Mouse (Mus musculus): ENCODE results near the gene 4933434E20Rik. TPM values are rescaled to one million over a fixed set of nuclear protein-coding genes. Genes with fewer than 3 reads are reported as not detected.

The 4933434E20Rik gene
- polyA plus RNA-seq, 1 experiment from 2014 or later = 235 TPM

DNA sequence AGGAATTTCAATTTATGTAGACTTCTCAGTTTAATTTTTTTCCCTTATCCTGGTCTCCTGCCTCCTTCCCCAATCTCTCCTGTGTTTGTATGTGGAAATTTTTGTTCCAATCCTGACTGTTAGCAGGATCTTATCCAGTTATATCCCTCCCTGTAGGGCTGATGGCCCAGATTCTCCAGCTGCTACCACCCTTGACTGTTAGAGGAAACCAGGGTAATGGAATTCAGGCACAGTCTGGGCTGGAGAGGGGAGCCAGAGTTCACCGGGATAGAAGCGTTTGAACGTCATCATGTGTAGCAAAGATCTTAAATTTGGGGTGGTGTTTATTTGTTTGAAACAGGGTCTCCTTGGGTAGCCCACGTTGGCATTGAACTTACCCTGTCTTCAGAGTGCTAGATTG, 33.4 kb downstream of the 4933434E20Rik start:
- Histone ChIP-seq H3K36me3 (peaks cover 65% of the 10 kb centered on the region), H3K9me3 (replicated peaks) (no peaks in the 10 kb centered on the region), H3K27ac (replicated peaks) (no peak overlapping the region), H3K4me1 (peaks cover 47% of the 10 kb centered on the region), H3K27me3 (ENCODE audit: low read depth, poor library complexity, severe bottlenecking) (no peaks in the 10 kb centered on the region), H3K4me3 (no peak overlapping the region)
- 87% methylated on average over 4 of the region's 4 CpGs for WGBS
- no peak for DNase-seq (ENCODE audit: low spot score)

DNA sequence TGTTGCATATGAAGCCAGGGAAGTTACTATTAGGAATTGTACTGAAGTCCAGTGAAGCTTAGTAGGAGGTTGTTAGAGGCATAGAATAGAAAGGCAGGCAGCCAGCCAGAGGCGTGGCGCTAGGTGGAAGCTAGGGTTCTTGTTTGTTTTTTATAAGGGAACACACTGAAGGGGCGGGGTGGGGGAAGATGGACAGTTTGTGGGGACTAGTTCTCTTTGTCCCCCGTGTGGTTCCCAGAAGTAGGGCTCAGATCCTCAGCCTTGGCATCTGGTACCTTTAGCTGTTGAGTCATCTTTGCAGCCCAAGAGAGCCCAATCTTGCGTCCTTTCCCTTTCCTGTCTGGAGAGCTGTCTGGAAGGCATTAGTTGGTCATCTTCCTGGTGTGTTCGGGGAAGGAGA, 33.8 kb downstream of the 4933434E20Rik start:
- WGBS = 93% methylated on average over 6 of the region's 6 CpGs

DNA sequence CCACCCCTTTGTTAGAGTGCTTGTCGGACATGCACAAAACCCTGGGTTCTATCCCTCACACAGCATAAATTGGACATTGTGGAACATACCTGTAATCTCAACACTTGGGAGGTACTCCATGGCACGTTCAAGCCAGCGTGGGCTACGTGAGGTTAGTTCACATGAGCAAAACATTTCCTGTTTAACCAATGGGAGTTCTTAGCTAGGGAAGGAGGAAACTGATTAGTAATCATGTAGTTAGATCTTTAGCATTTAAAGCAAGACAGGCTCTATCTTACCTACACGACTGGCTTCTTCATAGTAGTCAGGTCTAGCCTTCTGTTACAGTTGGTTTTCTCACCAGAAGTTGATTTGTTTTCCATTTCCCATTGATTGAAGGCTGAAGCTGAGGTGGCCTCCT, 34.6 kb downstream of the 4933434E20Rik start:
- no peak for DNase-seq (ENCODE audit: low spot score)
- Histone ChIP-seq H3K27ac (replicated peaks) (no peak overlapping the region), H3K9me3 (replicated peaks) (no peaks in the 10 kb centered on the region), H3K4me1 (peaks cover 40% of the 10 kb centered on the region), H3K27me3 (ENCODE audit: low read depth, poor library complexity, severe bottlenecking) (no peaks in the 10 kb centered on the region), H3K4me3 (no peak overlapping the region), H3K36me3 (peaks cover 78% of the 10 kb centered on the region)
- WGBS = 93% methylated on average over 5 of the region's 5 CpGs

More for the DNA sequence above, 33.8 kb downstream of the 4933434E20Rik start:
- Histone ChIP-seq H3K27ac (replicated peaks) (no peak overlapping the region), H3K36me3 (peaks cover 70% of the 10 kb centered on the region), H3K4me1 (peaks cover 46% of the 10 kb centered on the region), H3K4me3 (no peak overlapping the region), H3K27me3 (ENCODE audit: low read depth, poor library complexity, severe bottlenecking) (no peaks in the 10 kb centered on the region), H3K9me3 (replicated peaks) (no peaks in the 10 kb centered on the region)
- DNase-seq (ENCODE audit: low spot score) = no peak

DNA sequence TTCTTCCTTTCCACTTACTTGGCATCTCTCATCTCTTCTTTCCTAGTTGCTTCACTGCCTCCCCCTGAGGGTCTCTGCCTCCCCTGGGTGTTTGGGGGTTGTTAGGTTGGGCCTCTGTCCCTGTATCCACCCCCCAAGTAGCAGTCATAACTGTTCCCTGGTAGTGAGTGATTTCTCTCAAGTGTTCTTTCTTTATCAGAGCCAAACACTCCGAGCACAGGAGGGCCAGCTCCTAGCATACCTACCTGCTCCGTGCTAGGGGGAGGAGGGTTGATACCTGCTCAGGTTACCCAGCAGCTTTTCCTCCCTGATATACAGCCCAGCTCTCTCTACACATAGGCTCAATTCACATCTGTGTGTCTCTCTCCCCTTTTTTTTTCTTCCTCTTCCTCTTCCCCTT, 37.2 kb downstream of the 4933434E20Rik start:
- no peaks in the 10 kb centered on the region for H3K27me3 ChIP-seq (ENCODE audit: low read depth, poor library complexity, severe bottlenecking)
- H3K9me3 ChIP-seq (replicated peaks) = no peaks in the 10 kb centered on the region
- H3K4me1 ChIP-seq = peaks cover 14% of the 10 kb centered on the region
- H3K4me3 ChIP-seq = no peak overlapping the region
- DNase-seq (ENCODE audit: low spot score) = no peak
- H3K27ac ChIP-seq (replicated peaks) = no peak overlapping the region
- 95% methylated on average over 2 of the region's 2 CpGs for WGBS
- peaks cover 87% of the 10 kb centered on the region for H3K36me3 ChIP-seq

DNA sequence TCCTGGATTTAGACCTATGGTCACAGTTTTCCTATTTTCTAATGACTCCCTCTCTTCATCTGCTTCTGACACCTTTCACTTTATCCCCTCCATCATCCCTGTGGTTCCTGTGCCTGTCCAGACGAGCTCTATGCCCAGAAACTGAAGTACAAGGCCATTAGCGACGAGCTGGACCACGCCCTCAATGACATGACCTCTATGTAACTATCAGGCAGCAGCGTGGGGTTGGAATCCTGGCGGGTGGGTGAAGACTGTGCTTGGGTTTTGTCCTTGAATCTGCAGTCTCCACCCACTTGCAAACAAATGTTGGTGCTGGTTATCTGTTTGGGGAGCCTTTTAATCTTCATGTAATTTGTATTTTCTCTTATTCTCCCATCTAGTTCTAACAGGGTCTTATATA, 39.5 kb downstream of the 4933434E20Rik start:
- H3K27me3 ChIP-seq (ENCODE audit: low read depth, poor library complexity, severe bottlenecking) = no peaks in the 10 kb centered on the region
- DNase-seq (ENCODE audit: low spot score) = no peak
- no peaks in the 10 kb centered on the region for H3K4me1 ChIP-seq
- no peak overlapping the region for H3K27ac ChIP-seq (replicated peaks)
- peaks cover 100% of the 10 kb centered on the region for H3K36me3 ChIP-seq
- 92% methylated on average over 6 of the region's 6 CpGs for WGBS
- no peak overlapping the region for H3K4me3 ChIP-seq
- no peaks in the 10 kb centered on the region for H3K9me3 ChIP-seq (replicated peaks)

DNA sequence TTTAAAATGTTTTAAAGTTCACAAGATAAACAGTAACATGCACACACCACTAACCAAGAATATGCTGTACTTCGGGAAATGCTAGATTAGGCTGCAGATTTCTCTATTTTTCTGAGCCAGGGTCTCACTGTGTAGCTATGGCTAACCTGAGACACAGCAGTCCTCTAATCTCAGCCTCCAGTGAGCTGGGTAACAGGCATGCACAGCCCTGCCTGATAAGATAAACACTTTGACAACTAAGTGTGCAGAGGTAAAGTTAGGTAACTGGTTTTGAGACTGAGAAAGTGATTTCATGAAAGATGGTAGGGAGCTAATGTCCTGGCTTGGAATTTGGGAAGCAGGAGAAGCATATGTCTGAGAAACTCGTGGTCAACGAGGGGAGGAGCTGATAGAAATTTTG, 43.0 kb downstream of the 4933434E20Rik start:
- H3K4me3 ChIP-seq = no peak overlapping the region
- no peaks in the 10 kb centered on the region for H3K27me3 ChIP-seq (ENCODE audit: low read depth, poor library complexity, severe bottlenecking)
- H3K27ac ChIP-seq (replicated peaks) = no peak overlapping the region
- H3K4me1 ChIP-seq = no peaks in the 10 kb centered on the region
- 96% methylated on average over 3 of the region's 3 CpGs for WGBS
- peaks cover 99% of the 10 kb centered on the region for H3K36me3 ChIP-seq
- no peaks in the 10 kb centered on the region for H3K9me3 ChIP-seq (replicated peaks)
- DNase-seq (ENCODE audit: low spot score) = no peak

DNA sequence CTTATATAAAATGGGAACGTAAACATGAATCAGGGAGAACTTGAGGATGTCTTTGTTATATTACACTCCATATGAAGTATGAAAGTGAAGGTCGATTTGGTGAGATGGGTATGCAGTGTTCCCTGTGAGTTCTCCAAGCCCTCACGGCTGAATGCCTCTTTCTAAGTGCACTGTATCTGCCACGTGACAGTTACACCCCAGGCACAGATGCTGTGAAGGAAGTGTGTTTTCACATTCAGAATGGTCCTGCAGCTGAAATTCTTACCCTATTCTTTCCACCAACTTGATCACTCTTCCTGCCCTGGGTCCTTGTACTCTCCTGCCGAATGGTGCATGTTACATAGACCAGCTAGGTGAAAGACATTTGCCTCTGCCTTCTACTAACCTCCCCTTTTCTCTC, 46.5 kb downstream of the 4933434E20Rik start:
- WGBS = 90% methylated on average over 5 of the region's 5 CpGs

DNA sequence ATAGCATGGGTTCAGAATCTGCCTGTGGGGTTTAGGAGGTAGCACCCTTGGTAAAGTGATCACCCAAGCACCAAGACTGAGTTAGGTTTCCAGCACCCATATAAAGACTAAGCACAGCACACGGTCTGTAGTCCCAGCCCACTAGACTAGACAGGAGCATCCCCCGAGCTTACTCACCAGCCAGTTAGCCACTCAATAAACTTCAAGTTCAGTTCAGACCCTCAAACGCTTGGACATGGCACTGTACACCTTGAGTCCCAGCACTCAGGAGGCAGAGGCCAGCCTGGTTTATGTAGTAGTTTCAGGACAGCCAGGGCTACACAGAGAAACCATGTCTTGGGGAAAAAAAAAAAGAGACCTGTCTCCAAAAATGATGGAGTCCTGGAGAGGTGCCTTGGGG, 49.6 kb downstream of the 4933434E20Rik start:
- no peaks in the 10 kb centered on the region for H3K27me3 ChIP-seq (ENCODE audit: low read depth, poor library complexity, severe bottlenecking)
- H3K4me1 ChIP-seq = no peaks in the 10 kb centered on the region
- 96% methylated on average over 3 of the region's 3 CpGs for WGBS
- H3K27ac ChIP-seq (replicated peaks) = no peak overlapping the region
- peaks cover 63% of the 10 kb centered on the region for H3K36me3 ChIP-seq
- DNase-seq (ENCODE audit: low spot score) = no peak
- H3K4me3 ChIP-seq = no peak overlapping the region
- no peaks in the 10 kb centered on the region for H3K9me3 ChIP-seq (replicated peaks)

More for the DNA sequence above, 46.5 kb downstream of the 4933434E20Rik start:
- no peak overlapping the region for H3K27ac ChIP-seq (replicated peaks)
- no peak overlapping the region for H3K4me3 ChIP-seq
- no peaks in the 10 kb centered on the region for H3K9me3 ChIP-seq (replicated peaks)
- no peak for DNase-seq (ENCODE audit: low spot score)
- no peaks in the 10 kb centered on the region for H3K27me3 ChIP-seq (ENCODE audit: low read depth, poor library complexity, severe bottlenecking)
- H3K4me1 ChIP-seq = no peaks in the 10 kb centered on the region
- H3K36me3 ChIP-seq = peaks cover 91% of the 10 kb centered on the region

DNA sequence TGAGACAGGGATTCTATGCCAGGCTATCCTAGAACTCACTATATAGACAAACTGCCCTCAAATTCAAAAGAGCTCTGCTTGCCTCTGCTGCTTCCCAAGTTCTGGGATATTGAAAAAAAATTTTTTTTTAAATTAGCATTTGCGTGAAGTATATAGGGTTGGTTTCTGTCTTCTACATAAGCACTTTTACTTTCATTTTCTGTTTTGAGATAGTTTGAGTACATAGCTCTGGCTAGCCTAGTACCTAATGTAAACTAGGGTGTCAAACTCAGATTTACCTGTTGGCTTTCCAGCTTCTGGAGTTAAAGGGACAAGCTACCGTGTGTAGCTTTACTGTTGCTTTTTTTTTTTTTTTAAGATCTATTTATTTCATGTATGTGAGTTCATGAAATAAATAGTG, 50.2 kb downstream of the 4933434E20Rik start:
- no peaks in the 10 kb centered on the region for H3K9me3 ChIP-seq (replicated peaks)
- 96% methylated on average over 2 of the region's 2 CpGs for WGBS
- DNase-seq (ENCODE audit: low spot score) = no peak
- no peak overlapping the region for H3K27ac ChIP-seq (replicated peaks)
- H3K27me3 ChIP-seq (ENCODE audit: low read depth, poor library complexity, severe bottlenecking) = no peaks in the 10 kb centered on the region
- no peaks in the 10 kb centered on the region for H3K4me1 ChIP-seq
- H3K36me3 ChIP-seq = peaks cover 56% of the 10 kb centered on the region
- no peak overlapping the region for H3K4me3 ChIP-seq

DNA sequence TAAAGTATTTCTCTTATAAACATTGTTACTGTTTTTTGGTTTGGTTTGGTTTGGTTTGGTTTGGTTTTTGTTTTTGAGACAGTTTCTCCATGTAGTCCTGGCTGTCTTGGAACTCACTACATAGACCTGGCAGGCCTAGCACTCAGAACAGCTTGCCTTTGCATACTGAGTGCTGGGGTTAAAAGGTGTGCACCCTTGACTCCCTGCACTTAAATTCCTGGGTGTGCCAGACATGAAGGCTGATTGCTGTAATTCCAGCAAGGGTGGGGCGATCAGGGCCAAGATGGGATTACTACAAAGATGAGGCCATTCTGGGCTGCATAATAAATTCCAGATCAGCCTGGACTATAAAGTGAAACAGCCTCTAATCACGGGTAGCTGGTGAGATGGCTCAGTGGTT, 50.8 kb downstream of the 4933434E20Rik start:
- no peaks in the 10 kb centered on the region for H3K27me3 ChIP-seq (ENCODE audit: low read depth, poor library complexity, severe bottlenecking)
- WGBS = 86% methylated on average over 2 of the region's 2 CpGs
- H3K4me1 ChIP-seq = no peaks in the 10 kb centered on the region
- H3K9me3 ChIP-seq (replicated peaks) = no peaks in the 10 kb centered on the region
- H3K36me3 ChIP-seq = peaks cover 51% of the 10 kb centered on the region
- H3K4me3 ChIP-seq = no peak overlapping the region
- DNase-seq (ENCODE audit: low spot score) = no peak
- no peak overlapping the region for H3K27ac ChIP-seq (replicated peaks)

DNA sequence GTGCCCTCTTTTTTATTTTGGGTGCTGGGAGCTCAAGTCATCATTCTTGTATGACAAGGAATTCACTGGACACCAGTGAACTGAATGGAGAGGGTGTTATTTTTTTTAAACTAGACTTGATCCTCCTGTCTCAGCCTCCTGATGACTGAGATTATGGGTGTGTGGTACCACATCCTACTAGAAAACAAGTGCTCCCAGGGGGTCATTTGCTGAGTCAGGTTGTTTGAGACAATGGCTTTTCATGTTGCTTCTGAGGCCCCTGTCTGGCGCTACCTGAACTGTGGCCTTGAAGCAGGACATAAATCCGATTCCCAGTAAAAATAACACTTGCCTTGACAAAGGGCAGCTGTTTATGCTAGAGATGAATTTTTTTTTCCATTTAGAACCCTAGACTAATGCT, 51.7 kb downstream of the 4933434E20Rik start:
- WGBS = 94% methylated on average over 2 of the region's 2 CpGs
- H3K4me1 ChIP-seq = no peaks in the 10 kb centered on the region
- peaks cover 42% of the 10 kb centered on the region for H3K36me3 ChIP-seq
- no peaks in the 10 kb centered on the region for H3K9me3 ChIP-seq (replicated peaks)
- DNase-seq (ENCODE audit: low spot score) = no peak
- H3K4me3 ChIP-seq = no peak overlapping the region
- H3K27me3 ChIP-seq (ENCODE audit: low read depth, poor library complexity, severe bottlenecking) = no peaks in the 10 kb centered on the region
- no peak overlapping the region for H3K27ac ChIP-seq (replicated peaks)

DNA sequence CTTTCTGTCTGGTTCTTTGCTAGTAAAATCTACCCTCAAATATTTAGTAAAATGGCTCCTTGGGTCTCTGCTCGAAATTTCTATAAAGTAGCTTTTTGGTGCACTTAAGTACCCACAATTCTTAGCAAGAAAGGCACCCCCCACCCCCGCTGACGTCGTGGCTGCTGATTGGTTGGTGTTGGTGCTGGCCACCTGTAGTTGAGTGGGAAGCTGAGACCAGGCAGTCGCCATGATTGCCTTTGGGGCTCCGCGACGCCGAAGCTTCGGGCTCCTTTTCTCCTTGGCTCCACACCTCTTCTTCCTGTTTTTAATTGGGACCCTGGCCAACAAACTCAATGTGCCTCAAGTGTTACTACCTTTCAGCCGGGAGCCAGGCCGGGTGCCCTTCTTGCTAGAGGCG, 52.5 kb downstream of the 4933434E20Rik start, which contains the start of gene Nup210l:
TSS of gene Nup210l (plus strand) at position 195 of the 400 bp plus-strand sequence.
- Histone ChIP-seq H3K4me1 (no peaks in the 10 kb centered on the region), H3K27ac (replicated peaks) (no peak within 1 kb of the TSS), H3K9me3 (replicated peaks) (no peaks in the 10 kb centered on the region), H3K4me3 (no peak within 1 kb of the TSS), H3K27me3 (ENCODE audit: low read depth, poor library complexity, severe bottlenecking) (no peaks in the 10 kb centered on the region), H3K36me3 (peaks cover 34% of the 10 kb centered on the region)
- 85% methylated on average over 13 of the region's 13 CpGs for WGBS
- no peak for DNase-seq (ENCODE audit: low spot score)

DNA sequence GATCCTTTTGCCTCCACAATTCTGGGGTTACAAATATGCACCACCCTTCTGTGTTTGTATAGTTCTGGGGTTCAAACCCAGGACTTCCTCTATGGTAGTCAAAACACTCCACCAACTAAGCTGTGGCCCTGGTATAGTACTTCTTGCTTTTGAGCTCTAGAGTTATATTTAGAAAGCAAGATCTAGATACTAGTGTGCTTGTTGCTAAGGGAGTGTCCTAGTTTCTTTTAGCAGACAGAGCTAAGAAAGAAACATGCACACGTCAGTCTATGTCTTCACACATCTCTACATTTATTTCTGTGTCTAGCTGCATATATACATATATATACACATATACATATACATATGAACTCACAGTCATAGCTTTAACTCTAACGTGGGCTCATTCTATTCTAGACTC, 60.3 kb downstream of the 4933434E20Rik start:
- no peak for DNase-seq (ENCODE audit: low spot score)
- Histone ChIP-seq H3K9me3 (replicated peaks) (no peaks in the 10 kb centered on the region), H3K4me1 (no peaks in the 10 kb centered on the region), H3K36me3 (no peaks in the 10 kb centered on the region), H3K27ac (replicated peaks) (no peak overlapping the region), H3K4me3 (no peak overlapping the region), H3K27me3 (ENCODE audit: low read depth, poor library complexity, severe bottlenecking) (no peaks in the 10 kb centered on the region)
- WGBS = 89% methylated on average over 2 of the region's 2 CpGs

DNA sequence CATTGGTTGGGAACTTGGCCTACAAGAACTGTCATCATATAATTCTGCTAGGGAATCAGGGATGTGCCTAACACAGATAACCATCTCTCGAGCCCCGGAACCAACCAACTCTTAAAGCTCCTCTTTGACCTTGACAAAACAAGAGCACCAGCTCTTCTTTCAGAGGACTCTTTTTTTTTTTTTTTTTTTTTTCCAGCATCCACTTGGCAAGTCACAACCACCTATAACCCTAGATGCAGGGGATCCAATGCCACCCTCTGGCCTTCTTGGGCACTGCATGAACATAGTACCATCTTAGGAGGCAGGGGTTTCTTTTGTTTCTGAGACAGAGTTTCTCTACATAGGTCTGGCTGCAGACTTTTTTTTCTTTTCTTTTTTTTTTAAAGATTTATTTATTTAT, 62.9 kb downstream of the 4933434E20Rik start:
- no peaks in the 10 kb centered on the region for H3K4me1 ChIP-seq
- no peak overlapping the region for H3K4me3 ChIP-seq
- WGBS = 97% methylated on average over 2 of the region's 2 CpGs
- no peak for DNase-seq (ENCODE audit: low spot score)
- no peaks in the 10 kb centered on the region for H3K36me3 ChIP-seq
- H3K27ac ChIP-seq (replicated peaks) = no peak overlapping the region
- no peaks in the 10 kb centered on the region for H3K27me3 ChIP-seq (ENCODE audit: low read depth, poor library complexity, severe bottlenecking)
- H3K9me3 ChIP-seq (replicated peaks) = no peaks in the 10 kb centered on the region

Measured in midbrain, embryonic 10.5 days (tissue).